Mouse (Mus musculus) lung, embryonic 16.5 days (tissue): ENCODE data around the gene Myh1. TPM values are rescaled to one million over a fixed set of nuclear protein-coding genes. Genes with fewer than 3 reads are reported as not detected.

Experiments
- ATAC-seq: fragments of 200-750 bp; cut with Nextera tagmentation; 2 replicates; pipeline ENCODE4 v1.8.0; 2017; ENCODE audit warnings: low read depth, mild to moderate bottlenecking, moderate library complexity
- H3K27ac ChIP-seq: fragments of 300-500 bp; sonication (generic); 2 replicates; pipeline ENCODE4 v1.5.1; 2014; ENCODE audit warnings: mild to moderate bottlenecking, control low read depth, low read length
- H3K27me3 ChIP-seq: fragments of 300-500 bp; sonication (generic); 2 replicates; pipeline ENCODE4 v1.6.1; 2014; ENCODE audit warnings: low read depth, low read length, mixed read lengths; ENCODE audit not compliant: control insufficient read depth, insufficient read depth
- H3K36me3 ChIP-seq: fragments of 300-500 bp; sonication (generic); 2 replicates; pipeline ENCODE4 v1.6.1; 2014; ENCODE audit warnings: low read length; ENCODE audit not compliant: control insufficient read depth, insufficient read depth
- H3K4me1 ChIP-seq: fragments of 300-500 bp; sonication (generic); replicated peaks from 2 replicates; pipeline ENCODE4 v1.6.1; 2014; ENCODE audit warnings: low read length, mixed read lengths; ENCODE audit not compliant: control insufficient read depth, insufficient read depth
- H3K4me2 ChIP-seq: fragments of 300-500 bp; sonication (generic); 2 replicates; pipeline ENCODE4 v1.6.1; 2014; ENCODE audit warnings: low read depth, low read length, control low read depth
- H3K4me3 ChIP-seq: fragments of 300-500 bp; sonication (generic); 2 replicates; pipeline ENCODE4 v1.5.1; 2014; ENCODE audit warnings: mild to moderate bottlenecking, low read length, control low read depth
- H3K9ac ChIP-seq: fragments of 300-500 bp; sonication (generic); 2 replicates; pipeline ENCODE4 v1.6.1; 2014; ENCODE audit warnings: low read length, control low read depth
- H3K9me3 ChIP-seq: fragments of 300-500 bp; sonication (generic); 2 replicates; pipeline ENCODE4 v1.6.1; 2016; ENCODE audit warnings: low read length; ENCODE audit not compliant: control insufficient read depth
- WGBS: fragments of 180-500 bp; shearing (Covaris S2); extraction: QIAGEN DNeasy Blood & Tissue Kit; methylation state at CpG from one replicate; pipeline ENCODE4 v1.1.7; 2014; 5-methylcytosine and 5-hydroxymethylcytosine counted together
- polyA plus RNA-seq: library from polyadenylated mRNA; unstranded; fragments of >200 nt; fragmentation: Nextera tagmentation; extraction: Ambion mirVana; gene quantifications from 2 replicates; pipeline ENCODE4 v1.2.1, GENCODE M21; 2015

Gene Myh1
- polyA plus RNA-seq, 1 experiment from 2014 or later = not detected

GRCm38 (mm10) chr11:67164851-67165250, 35.0 kb upstream of the Myh1 start:
- H3K27me3 ChIP-seq = no peaks in the 10 kb centered on the region
- no peak overlapping the region for H3K27ac ChIP-seq
- no peaks in the 10 kb centered on the region for H3K4me1 ChIP-seq
- WGBS = 57% methylated on average over 5 of the region's 5 CpGs
- no peaks in the 10 kb centered on the region for H3K36me3 ChIP-seq
- H3K4me2 ChIP-seq = no peak overlapping the region
- no peak for ATAC-seq
- H3K4me3 ChIP-seq = no peak overlapping the region
- no peak overlapping the region for H3K9ac ChIP-seq
- no peaks in the 10 kb centered on the region for H3K9me3 ChIP-seq

GRCm38 (mm10) chr11:67169301-67169700, 30.6 kb upstream of the Myh1 start:
- WGBS = 53% methylated on average over 5 of the region's 5 CpGs

GRCm38 (mm10) chr11:67170727-67171126, 29.1 kb upstream of the Myh1 start, which contains the start of gene Myh2:
Gene Myh2 (plus strand): TSS chr11:67171027.
- H3K27ac ChIP-seq = no peak within 1 kb of the TSS
- WGBS = 84% methylated on average over 14 of the region's 14 CpGs
- ATAC-seq = no peak
- no peaks in the 10 kb centered on the region for H3K27me3 ChIP-seq
- no peak within 1 kb of the TSS for H3K4me2 ChIP-seq
- no peak within 1 kb of the TSS for H3K9ac ChIP-seq
- no peaks in the 10 kb centered on the region for H3K4me1 ChIP-seq
- H3K4me3 ChIP-seq = no peak within 1 kb of the TSS
- H3K36me3 ChIP-seq = no peaks in the 10 kb centered on the region
- no peaks in the 10 kb centered on the region for H3K9me3 ChIP-seq

More at GRCm38 (mm10) chr11:67169301-67169700, 30.6 kb upstream of the Myh1 start:
- Histone ChIP-seq H3K9ac (no peak overlapping the region), H3K9me3 (no peaks in the 10 kb centered on the region), H3K27ac (no peak overlapping the region), H3K4me1 (no peaks in the 10 kb centered on the region), H3K36me3 (no peaks in the 10 kb centered on the region), H3K4me2 (no peak overlapping the region), H3K4me3 (no peak overlapping the region), H3K27me3 (no peaks in the 10 kb centered on the region)
- no peak for ATAC-seq

GRCm38 (mm10) chr11:67172439-67172838, 27.4 kb upstream of the Myh1 start:
- Histone ChIP-seq H3K27ac (no peak overlapping the region), H3K9me3 (no peaks in the 10 kb centered on the region), H3K27me3 (no peaks in the 10 kb centered on the region), H3K4me3 (no peak overlapping the region), H3K9ac (no peak overlapping the region), H3K4me2 (no peak overlapping the region), H3K4me1 (no peaks in the 10 kb centered on the region), H3K36me3 (no peaks in the 10 kb centered on the region)
- no peak for ATAC-seq
- WGBS = 69% methylated on average over 2 of the region's 2 CpGs

DNA sequence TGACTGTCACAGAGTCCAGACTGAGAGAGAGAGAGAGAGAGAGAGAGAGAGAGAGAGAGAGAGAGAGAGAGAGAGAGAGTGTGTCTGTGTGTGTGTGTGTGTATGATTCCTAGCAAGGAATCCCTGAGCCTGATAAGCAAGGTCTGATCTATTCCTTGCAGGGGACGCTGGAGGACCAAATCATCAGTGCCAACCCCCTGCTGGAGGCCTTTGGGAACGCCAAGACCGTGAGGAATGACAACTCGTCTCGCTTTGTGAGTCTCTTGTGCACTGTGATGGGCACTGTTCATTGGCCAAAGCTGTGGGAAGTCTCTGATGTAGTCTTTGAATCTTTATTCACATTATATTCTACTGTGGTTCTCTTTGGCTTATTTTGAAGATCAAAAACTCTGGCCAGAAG, 23.5 kb upstream of the Myh1 start:
- ATAC-seq = no peak
- H3K4me3 ChIP-seq = no peak overlapping the region
- H3K9ac ChIP-seq = no peak overlapping the region
- no peaks in the 10 kb centered on the region for H3K4me1 ChIP-seq
- 61% methylated on average over 5 of the region's 5 CpGs for WGBS
- no peaks in the 10 kb centered on the region for H3K9me3 ChIP-seq
- H3K27me3 ChIP-seq = no peaks in the 10 kb centered on the region
- no peak overlapping the region for H3K27ac ChIP-seq
- H3K4me2 ChIP-seq = no peak overlapping the region
- H3K36me3 ChIP-seq = no peaks in the 10 kb centered on the region

GRCm38 (mm10) chr11:67190316-67190715, 9.5 kb upstream of the Myh1 start:
- Histone ChIP-seq H3K9me3 (no peaks in the 10 kb centered on the region), H3K4me3 (no peak overlapping the region), H3K4me2 (no peak overlapping the region), H3K4me1 (no peaks in the 10 kb centered on the region), H3K27me3 (no peaks in the 10 kb centered on the region), H3K36me3 (no peaks in the 10 kb centered on the region), H3K27ac (no peak overlapping the region), H3K9ac (no peak overlapping the region)
- 64% methylated on average over 10 of the region's 10 CpGs for WGBS
- no peak for ATAC-seq

DNA sequence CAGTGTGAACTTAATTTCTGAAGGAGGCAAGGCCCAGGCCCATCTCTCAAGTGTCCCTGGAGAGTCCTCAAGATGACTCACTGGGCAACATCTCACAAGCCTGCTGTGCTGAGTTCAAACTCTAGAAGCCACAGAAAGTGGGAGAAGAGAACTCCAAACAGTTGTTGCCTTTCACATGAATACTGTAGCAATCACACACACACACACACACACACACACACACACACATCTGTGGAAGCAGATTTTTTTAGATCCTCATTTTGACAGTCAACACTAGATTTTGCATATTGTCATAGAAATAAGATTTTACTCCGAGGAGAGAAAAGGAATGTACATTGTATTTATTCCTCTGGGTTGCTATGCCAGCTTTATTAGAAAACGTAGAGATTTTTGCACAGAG, 9.0 kb upstream of the Myh1 start:
- no peak overlapping the region for H3K4me2 ChIP-seq
- 82% methylated on average over 2 of the region's 2 CpGs for WGBS
- no peaks in the 10 kb centered on the region for H3K9me3 ChIP-seq
- no peaks in the 10 kb centered on the region for H3K4me1 ChIP-seq
- ATAC-seq = no peak
- no peak overlapping the region for H3K27ac ChIP-seq
- no peak overlapping the region for H3K4me3 ChIP-seq
- H3K36me3 ChIP-seq = no peaks in the 10 kb centered on the region
- H3K27me3 ChIP-seq = no peaks in the 10 kb centered on the region
- H3K9ac ChIP-seq = no peak overlapping the region

- H3K4me1 ChIP-seq = no peaks in the 10 kb centered on the region
- no peak overlapping the region for H3K27ac ChIP-seq
- no peak for ATAC-seq
- H3K9ac ChIP-seq = no peak overlapping the region
- H3K4me3 ChIP-seq = no peak overlapping the region
- H3K4me2 ChIP-seq = no peak overlapping the region
- no peaks in the 10 kb centered on the region for H3K9me3 ChIP-seq
- no peaks in the 10 kb centered on the region for H3K27me3 ChIP-seq
- 85% methylated on average over 14 of the region's 14 CpGs for WGBS
- H3K36me3 ChIP-seq = no peaks in the 10 kb centered on the region
Observed at GRCm38 (mm10) chr11:67191496-67191895, 8.4 kb upstream of the Myh1 start.

DNA sequence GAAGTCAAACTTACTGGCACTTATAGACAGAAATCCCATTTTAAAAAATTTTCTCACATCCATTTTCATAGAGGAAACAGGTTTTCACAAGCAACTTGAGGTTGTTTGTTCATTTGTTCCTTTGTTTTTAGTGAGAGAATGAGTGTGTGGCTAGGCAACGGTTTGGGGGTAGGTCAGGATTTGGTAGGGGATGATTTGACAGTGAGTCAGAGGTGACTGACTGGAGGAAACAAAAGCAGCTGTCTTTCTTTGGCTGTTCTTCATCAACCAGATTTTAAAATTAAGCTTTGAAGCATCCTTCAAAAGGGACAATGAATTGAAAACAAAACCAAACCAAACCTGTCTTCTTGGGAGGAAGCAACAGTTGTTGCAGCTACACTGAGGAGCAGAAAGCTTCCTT, 531 bp upstream of the Myh1 start:
- no peak for ATAC-seq
- no peak overlapping the region for H3K4me3 ChIP-seq
- no peaks in the 10 kb centered on the region for H3K36me3 ChIP-seq
- no peak overlapping the region for H3K4me2 ChIP-seq
- no peaks in the 10 kb centered on the region for H3K9me3 ChIP-seq
- no peak overlapping the region for H3K27ac ChIP-seq
- WGBS = 28% methylated on average over 1 of the region's 1 CpGs
- H3K4me1 ChIP-seq = no peaks in the 10 kb centered on the region
- H3K9ac ChIP-seq = no peak overlapping the region
- H3K27me3 ChIP-seq = no peaks in the 10 kb centered on the region

- H3K27ac ChIP-seq = no peak overlapping the region
- 76% methylated on average over 3 of the region's 3 CpGs for WGBS
- H3K4me3 ChIP-seq = no peak overlapping the region
- no peak for ATAC-seq
- no peak overlapping the region for H3K4me2 ChIP-seq
- no peaks in the 10 kb centered on the region for H3K9me3 ChIP-seq
- no peaks in the 10 kb centered on the region for H3K36me3 ChIP-seq
- H3K9ac ChIP-seq = no peak overlapping the region
- no peaks in the 10 kb centered on the region for H3K4me1 ChIP-seq
- no peaks in the 10 kb centered on the region for H3K27me3 ChIP-seq
Observed at GRCm38 (mm10) chr11:67204766-67205165, 4.9 kb downstream of the Myh1 start.
